Mouse (Mus musculus) lung, adult 10 weeks (tissue): ENCODE measurements around the gene Vmn1r198. TPM values are rescaled to one million over a fixed set of nuclear protein-coding genes. Genes with fewer than 3 reads are reported as not detected.

Experiments
- polyA plus RNA-seq: library from polyadenylated mRNA; stranded (reverse); fragments of 350-450 nt; fragmentation: Illumina TruSeq; extraction: RNeasy Lipid Tissue Mini Kit (QIAGEN cat#74804); gene quantifications from one replicate; pipeline ENCODE4 v1.2.3, GENCODE M21; 2014; ENCODE audit warnings: low read depth, low replicate concordance; ENCODE audit not compliant: insufficient read depth

Vmn1r198 gene
- polyA plus RNA-seq = not detected

GRCm38 (mm10) chr13:22350064-22350463 is at the start of gene Vmn1r198:
Gene Vmn1r198 (plus strand): TSS chr13:22350364.

GRCm38 (mm10) chr13:22324289-22324688 is 25.9 kb upstream of the Vmn1r198 start, which contains the start of gene Vmn1r197:
Gene Vmn1r197 (plus strand): TSS chr13:22324589.

GRCm38 (mm10) chr13:22379518-22379917 is 29.4 kb downstream of the Vmn1r198 start, which contains the start of gene Vmn1r199:
Gene Vmn1r199 (plus strand): TSS chr13:22379818.

GRCm38 (mm10) chr13:22390073-22390472 is 39.9 kb downstream of the Vmn1r198 start, which contains the start of gene Vmn1r200:
Gene Vmn1r200 (plus strand): TSS chr13:22390373.

Other genes with a start within 250 kb of the Vmn1r198 start
- not detected for gene Vmn1r189, start 244.5 kb upstream of the Vmn1r198 start, polyA plus RNA-seq
- not detected for gene Vmn1r191, start 166.4 kb upstream of the Vmn1r198 start, polyA plus RNA-seq
- not detected for gene Vmn1r192, start 159.2 kb upstream of the Vmn1r198 start, polyA plus RNA-seq
- gene Vmn1r193, start 127.2 kb upstream of the Vmn1r198 start, polyA plus RNA-seq = not detected
- not detected for gene Vmn1r194, start 106.1 kb upstream of the Vmn1r198 start, polyA plus RNA-seq
- gene Vmn1r195, start 79.8 kb upstream of the Vmn1r198 start, polyA plus RNA-seq = not detected
- gene Vmn1r196, start 60.4 kb upstream of the Vmn1r198 start, polyA plus RNA-seq = not detected
- not detected for gene Vmn1r197, start 25.8 kb upstream of the Vmn1r198 start, polyA plus RNA-seq
- gene Vmn1r199, start 29.5 kb downstream of the Vmn1r198 start, polyA plus RNA-seq = not detected
- gene Vmn1r200, start 40.0 kb downstream of the Vmn1r198 start, polyA plus RNA-seq = not detected
- gene Vmn1r201, start 121.6 kb downstream of the Vmn1r198 start, polyA plus RNA-seq = not detected
- gene Vmn1r202, start 155.0 kb downstream of the Vmn1r198 start, polyA plus RNA-seq = not detected
- gene Vmn1r203, start 167.8 kb downstream of the Vmn1r198 start, polyA plus RNA-seq = not detected
- gene Vmn1r204, start 202.8 kb downstream of the Vmn1r198 start, polyA plus RNA-seq = not detected
- gene Vmn1r205, start 242.6 kb downstream of the Vmn1r198 start, polyA plus RNA-seq = not detected